Mouse (Mus musculus) embryonic facial prominence, embryonic 13.5 days (tissue): ENCODE measurements around the gene Hpcal4. TPM values are rescaled to one million over a fixed set of nuclear protein-coding genes. Genes with fewer than 3 reads are reported as not detected.

Source experiments
- ATAC-seq: fragments of 200-750 bp; cut with Nextera tagmentation; 2 replicates; pipeline ENCODE4 v1.8.0; 2017; ENCODE audit warnings: low read depth; ENCODE audit not compliant: insufficient number of reproducible peaks, insufficient read depth, low FRiP score, low TSS enrichment
- H3K27ac ChIP-seq: fragments of 300-500 bp; sonication (generic); 2 replicates; pipeline ENCODE4 v1.5.1; 2015; ENCODE audit warnings: moderate library complexity, mild to moderate bottlenecking, inconsistent platforms
- H3K27me3 ChIP-seq: fragments of 300-500 bp; sonication (generic); 2 replicates; pipeline ENCODE4 v1.6.1; 2015; ENCODE audit warnings: mild to moderate bottlenecking, inconsistent platforms
- H3K36me3 ChIP-seq: fragments of 300-500 bp; sonication (generic); 2 replicates; pipeline ENCODE4 v1.6.1; 2015; ENCODE audit warnings: mild to moderate bottlenecking, inconsistent platforms
- H3K4me1 ChIP-seq: fragments of 300-500 bp; sonication (generic); 2 replicates; pipeline ENCODE4 v1.6.1; 2015; ENCODE audit warnings: inconsistent platforms
- H3K4me2 ChIP-seq: fragments of 300-500 bp; sonication (generic); 2 replicates; pipeline ENCODE4 v1.6.1; 2015; ENCODE audit warnings: moderate library complexity, mild to moderate bottlenecking, inconsistent platforms
- H3K4me3 ChIP-seq: fragments of 300-500 bp; sonication (generic); 2 replicates; pipeline ENCODE4 v1.5.1; 2015; ENCODE audit warnings: mild to moderate bottlenecking, inconsistent platforms
- H3K9ac ChIP-seq: fragments of 300-500 bp; sonication (generic); 2 replicates; pipeline ENCODE4 v1.6.1; 2015; ENCODE audit warnings: mild to moderate bottlenecking, inconsistent platforms
- H3K9me3 ChIP-seq: fragments of 300-500 bp; sonication (generic); 2 replicates; pipeline ENCODE4 v1.6.1; 2016; ENCODE audit warnings: inconsistent platforms
- WGBS: fragments of 180-500 bp; shearing (Covaris S2); methylation state at CpG from one replicate; pipeline ENCODE4 v1.1.7; 2015; ENCODE audit warnings: mixed read lengths; 5-methylcytosine and 5-hydroxymethylcytosine counted together
- polyA plus RNA-seq: library from polyadenylated mRNA; unstranded; fragments of >200 nt; fragmentation: Nextera tagmentation; extraction: Ambion mirVana; gene quantifications from 2 replicates; pipeline ENCODE4 v1.2.1, GENCODE M21; 2015

The Hpcal4 gene
- polyA plus RNA-seq, 1 experiment from 2014 or later: 0.44 TPM

GRCm38 (mm10) chr4:123162305-123162917, 20.6 kb upstream of the Hpcal4 start:
- peaks cover 7% of the 10 kb centered on the region for H3K4me1 ChIP-seq
- H3K36me3 ChIP-seq: no peaks in the 10 kb centered on the region
- no peaks in the 10 kb centered on the region for H3K9me3 ChIP-seq
- peak overlapping the region; percentile 36 for H3K4me2 ChIP-seq
- no peak for ATAC-seq
- H3K4me3 ChIP-seq: no peak overlapping the region
- no peak overlapping the region for H3K27ac ChIP-seq
- no peak overlapping the region; the same call in 1 of the 2 replicates for H3K9ac ChIP-seq
- 18% methylated on average over 15 of the region's 15 CpGs for WGBS
- H3K27me3 ChIP-seq: peaks cover 12% of the 10 kb centered on the region

- H3K27ac ChIP-seq: no peak overlapping the region
- no peak for ATAC-seq
- 90% methylated on average over 15 of the region's 15 CpGs for WGBS
These were observed 18.9 kb upstream of the Hpcal4 start for GRCm38 (mm10) chr4:123164157-123164556.

GRCm38 (mm10) chr4:123171811-123172210, 11.2 kb upstream of the Hpcal4 start:
- H3K9me3 ChIP-seq: no peaks in the 10 kb centered on the region; the same call in 1 of the 2 replicates
- H3K27me3 ChIP-seq: peaks cover 44% of the 10 kb centered on the region
- no peaks in the 10 kb centered on the region for H3K4me1 ChIP-seq
- no peak overlapping the region for H3K4me3 ChIP-seq
- H3K27ac ChIP-seq: no peak overlapping the region
- no peak for ATAC-seq
- H3K36me3 ChIP-seq: no peaks in the 10 kb centered on the region
- H3K9ac ChIP-seq: no peak overlapping the region
- H3K4me2 ChIP-seq: no peak overlapping the region

More at GRCm38 (mm10) chr4:123164157-123164556, 18.9 kb upstream of the Hpcal4 start:
- Histone ChIP-seq H3K4me3 (no peak overlapping the region), H3K4me1 (peaks cover 7% of the 10 kb centered on the region), H3K27me3 (peaks cover 12% of the 10 kb centered on the region), H3K4me2 (no peak overlapping the region), H3K36me3 (no peaks in the 10 kb centered on the region), H3K9ac (no peak overlapping the region), H3K9me3 (no peaks in the 10 kb centered on the region; the same call in 1 of the 2 replicates)

GRCm38 (mm10) chr4:123183239-123184056, 421 bp downstream of the Hpcal4 start:
- 10% methylated on average over 44 of the region's 44 CpGs for WGBS
- H3K4me3 ChIP-seq: peak overlapping the region; percentile 53
- H3K27me3 ChIP-seq: peaks cover 76% of the 10 kb centered on the region
- H3K9me3 ChIP-seq: no peaks in the 10 kb centered on the region
- peak; percentile 75; the same call in 1 of the 2 replicates for ATAC-seq
- H3K4me2 ChIP-seq: peak overlapping the region; percentile 81
- peaks cover 17% of the 10 kb centered on the region for H3K4me1 ChIP-seq
- H3K36me3 ChIP-seq: no peaks in the 10 kb centered on the region
- no peak overlapping the region for H3K27ac ChIP-seq
- peak overlapping the region; percentile 62 for H3K9ac ChIP-seq

- H3K36me3 ChIP-seq: no peaks in the 10 kb centered on the region
- peaks cover 17% of the 10 kb centered on the region for H3K4me1 ChIP-seq
- no peak overlapping the region for H3K9ac ChIP-seq
- 46% methylated on average over 3 of the region's 3 CpGs for WGBS
- no peak overlapping the region for H3K27ac ChIP-seq
- no peak overlapping the region for H3K4me3 ChIP-seq
- H3K4me2 ChIP-seq: no peak overlapping the region
- H3K9me3 ChIP-seq: no peaks in the 10 kb centered on the region
- no peak for ATAC-seq
- peaks cover 76% of the 10 kb centered on the region for H3K27me3 ChIP-seq
These were observed 1.8 kb downstream of the Hpcal4 start for GRCm38 (mm10) chr4:123184816-123185215.

GRCm38 (mm10) chr4:123192336-123192735, 9.3 kb downstream of the Hpcal4 start:
- Histone ChIP-seq H3K9ac (no peak overlapping the region), H3K9me3 (no peaks in the 10 kb centered on the region), H3K36me3 (no peaks in the 10 kb centered on the region), H3K4me3 (no peak overlapping the region), H3K27me3 (peaks cover 44% of the 10 kb centered on the region), H3K4me2 (no peak overlapping the region), H3K27ac (no peak overlapping the region), H3K4me1 (no peaks in the 10 kb centered on the region)
- 87% methylated on average over 11 of the region's 11 CpGs for WGBS
- no peak for ATAC-seq

GRCm38 (mm10) chr4:123193791-123194190, 10.8 kb downstream of the Hpcal4 start:
- no peak for ATAC-seq
- no peak overlapping the region for H3K4me2 ChIP-seq
- H3K27ac ChIP-seq: no peak overlapping the region
- H3K4me1 ChIP-seq: no peaks in the 10 kb centered on the region
- no peaks in the 10 kb centered on the region for H3K9me3 ChIP-seq
- H3K4me3 ChIP-seq: no peak overlapping the region
- H3K27me3 ChIP-seq: peaks cover 51% of the 10 kb centered on the region
- no peak overlapping the region for H3K9ac ChIP-seq
- H3K36me3 ChIP-seq: no peaks in the 10 kb centered on the region
- WGBS: 85% methylated on average over 11 of the region's 11 CpGs

GRCm38 (mm10) chr4:123196695-123197094, 13.7 kb downstream of the Hpcal4 start:
- Histone ChIP-seq H3K36me3 (no peaks in the 10 kb centered on the region), H3K27ac (no peak overlapping the region), H3K9me3 (no peaks in the 10 kb centered on the region), H3K9ac (no peak overlapping the region), H3K4me1 (peaks cover 11% of the 10 kb centered on the region), H3K4me3 (no peak overlapping the region), H3K4me2 (no peak overlapping the region), H3K27me3 (peaks cover 71% of the 10 kb centered on the region)
- WGBS: 39% methylated on average over 6 of the region's 6 CpGs
- no peak for ATAC-seq

GRCm38 (mm10) chr4:123200771-123201185, 17.8 kb downstream of the Hpcal4 start:
- ATAC-seq: no peak
- H3K36me3 ChIP-seq: no peaks in the 10 kb centered on the region
- H3K27me3 ChIP-seq: peaks cover 72% of the 10 kb centered on the region
- H3K27ac ChIP-seq: no peak overlapping the region
- H3K4me3 ChIP-seq: peak overlapping the region; percentile 46
- no peaks in the 10 kb centered on the region for H3K9me3 ChIP-seq
- H3K4me2 ChIP-seq: peak overlapping the region; percentile 84
- H3K4me1 ChIP-seq: peaks cover 14% of the 10 kb centered on the region
- WGBS: 2% methylated on average over 15 of the region's 15 CpGs
- peak overlapping the region; percentile 64; the same call in 1 of the 2 replicates for H3K9ac ChIP-seq

- peak within 1 kb of the TSS; percentile 46 for H3K4me3 ChIP-seq
- H3K27ac ChIP-seq: no peak within 1 kb of the TSS
- no peaks in the 10 kb centered on the region for H3K9me3 ChIP-seq
- peaks cover 65% of the 10 kb centered on the region for H3K27me3 ChIP-seq
- peak within 1 kb of the TSS; percentile 64 for H3K9ac ChIP-seq
- H3K36me3 ChIP-seq: no peaks in the 10 kb centered on the region
- 1% methylated on average over 58 of the region's 58 CpGs for WGBS
- H3K4me2 ChIP-seq: peak within 1 kb of the TSS; percentile 84
- peaks cover 14% of the 10 kb centered on the region for H3K4me1 ChIP-seq
- peak; percentile 18; the same call in 1 of the 2 replicates for ATAC-seq
These were observed 18.4 kb downstream of the Hpcal4 start, which contains the start of gene Nt5c1a for GRCm38 (mm10) chr4:123201186-123202093. TSS of gene Nt5c1a (plus strand) at chr4:123201504.

- H3K27ac ChIP-seq: no peak overlapping the region
- H3K4me2 ChIP-seq: peak overlapping the region; percentile 84
- peaks cover 14% of the 10 kb centered on the region for H3K4me1 ChIP-seq
- ATAC-seq: no peak
- H3K9ac ChIP-seq: no peak overlapping the region
- WGBS: 7% methylated on average over 8 of the region's 8 CpGs
- no peaks in the 10 kb centered on the region for H3K36me3 ChIP-seq
- no peaks in the 10 kb centered on the region for H3K9me3 ChIP-seq
- H3K27me3 ChIP-seq: peaks cover 61% of the 10 kb centered on the region
- peak overlapping the region; percentile 46 for H3K4me3 ChIP-seq
These were observed 19.0 kb downstream of the Hpcal4 start for GRCm38 (mm10) chr4:123202094-123202420.
